Mouse (Mus musculus): Measurements from ENCODE around the gene Lrrc56. TPM values are rescaled to one million over a fixed set of nuclear protein-coding genes. Genes with fewer than 3 reads are reported as not detected.

Gene Lrrc56
- polyA plus RNA-seq (2012; rRNA removed), result 7.1 and 7.4 TPM in 2 replicates

GRCm38 (mm10) chr7:141193948-141194347, at the start of gene Lrrc56, which contains the start of gene Hras:
Gene Lrrc56 (plus strand): TSS chr7:141194157.
Gene Hras (minus strand): TSS chr7:141194005.
- DNase-seq, result peak; percentile 98

DNA sequence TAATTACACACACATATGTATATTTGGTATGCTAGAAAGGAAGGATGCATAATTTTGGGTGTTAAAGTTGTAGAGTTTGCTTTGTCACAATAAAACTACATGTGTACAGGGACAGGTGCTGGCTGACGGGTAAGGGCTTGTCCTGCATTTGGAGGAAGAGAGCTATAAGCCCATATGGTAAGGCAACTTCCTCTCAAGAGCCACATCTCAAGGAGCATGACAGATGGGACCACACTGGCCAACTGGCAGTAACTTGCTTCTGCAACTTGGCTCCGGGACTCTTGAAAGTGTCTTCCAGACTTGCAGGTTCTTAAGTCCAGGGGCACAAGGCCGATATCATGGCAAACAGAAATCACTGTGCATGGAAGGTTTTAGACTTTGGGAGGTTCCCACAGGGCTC, 49.3 kb upstream of the Lrrc56 start:
- Histone ChIP-seq H3K36me3 (ENCODE audit: control insufficient read depth, insufficient read depth, low read length) (no peaks in the 10 kb centered on the region), H3K27ac (ENCODE audit: control insufficient read depth, insufficient read depth, low read length) (no peak overlapping the region), H3K27me3 (ENCODE audit: control insufficient read depth, insufficient read depth, low read length) (no peaks in the 10 kb centered on the region), H3K4me3 (ENCODE audit: control insufficient read depth, insufficient read depth, low read length) (no peak overlapping the region), H3K4me1 (replicated peaks; ENCODE audit: control insufficient read depth, insufficient read depth, low read length) (no peaks in the 10 kb centered on the region)
- no peak for TF ChIP-seq POLR2A (IDR thresholded peaks at IDR 0.05; ENCODE audit: control insufficient read depth, extremely low read depth, insufficient read depth, low read length, poor library complexity)
- TF ChIP-seq CTCF (IDR thresholded peaks at IDR 0.05; ENCODE audit: borderline replicate concordance, control insufficient read depth, extremely low read depth, insufficient read depth, low read length, poor library complexity), result no peak
- 49% methylated on average over 3 of the region's 3 CpGs for WGBS
- no peak for DNase-seq

More at GRCm38 (mm10) chr7:141193948-141194347, at the start of gene Lrrc56, which contains the start of gene Hras:
- TF ChIP-seq POLR2A (IDR thresholded peaks at IDR 0.05; ENCODE audit: control insufficient read depth, extremely low read depth, insufficient read depth, low read length, poor library complexity) (peak; percentile 93), CTCF (IDR thresholded peaks at IDR 0.05; ENCODE audit: borderline replicate concordance, control insufficient read depth, extremely low read depth, insufficient read depth, low read length, poor library complexity) (no peak; the same call in 1 of the 2 replicates)
- H3K4me1 ChIP-seq (replicated peaks; ENCODE audit: control insufficient read depth, insufficient read depth, low read length), result peaks cover 12% of the 10 kb centered on the region
- H3K36me3 ChIP-seq (ENCODE audit: control insufficient read depth, insufficient read depth, low read length), result peaks cover 15% of the 10 kb centered on the region
- WGBS, result 1% methylated on average over 27 of the region's 39 CpGs
- no peaks in the 10 kb centered on the region for H3K27me3 ChIP-seq (ENCODE audit: control insufficient read depth, insufficient read depth, low read length)
- peak within 1 kb of the TSS; percentile 86 for H3K27ac ChIP-seq (ENCODE audit: control insufficient read depth, insufficient read depth, low read length)
- peak within 1 kb of the TSS; percentile 94 for H3K4me3 ChIP-seq (ENCODE audit: control insufficient read depth, insufficient read depth, low read length)

GRCm38 (mm10) chr7:141145403-141145802, 48.6 kb upstream of the Lrrc56 start:
- TF ChIP-seq CTCF (IDR thresholded peaks at IDR 0.05; ENCODE audit: borderline replicate concordance, control insufficient read depth, extremely low read depth, insufficient read depth, low read length, poor library complexity) (no peak), POLR2A (IDR thresholded peaks at IDR 0.05; ENCODE audit: control insufficient read depth, extremely low read depth, insufficient read depth, low read length, poor library complexity) (no peak)
- no peaks in the 10 kb centered on the region for H3K4me1 ChIP-seq (replicated peaks; ENCODE audit: control insufficient read depth, insufficient read depth, low read length)
- no peaks in the 10 kb centered on the region for H3K27me3 ChIP-seq (ENCODE audit: control insufficient read depth, insufficient read depth, low read length)
- H3K27ac ChIP-seq (ENCODE audit: control insufficient read depth, insufficient read depth, low read length), result no peak overlapping the region
- 72% methylated on average over 1 of the region's 1 CpGs for WGBS
- no peak overlapping the region for H3K4me3 ChIP-seq (ENCODE audit: control insufficient read depth, insufficient read depth, low read length)
- H3K36me3 ChIP-seq (ENCODE audit: control insufficient read depth, insufficient read depth, low read length), result no peaks in the 10 kb centered on the region
- no peak for DNase-seq

DNA sequence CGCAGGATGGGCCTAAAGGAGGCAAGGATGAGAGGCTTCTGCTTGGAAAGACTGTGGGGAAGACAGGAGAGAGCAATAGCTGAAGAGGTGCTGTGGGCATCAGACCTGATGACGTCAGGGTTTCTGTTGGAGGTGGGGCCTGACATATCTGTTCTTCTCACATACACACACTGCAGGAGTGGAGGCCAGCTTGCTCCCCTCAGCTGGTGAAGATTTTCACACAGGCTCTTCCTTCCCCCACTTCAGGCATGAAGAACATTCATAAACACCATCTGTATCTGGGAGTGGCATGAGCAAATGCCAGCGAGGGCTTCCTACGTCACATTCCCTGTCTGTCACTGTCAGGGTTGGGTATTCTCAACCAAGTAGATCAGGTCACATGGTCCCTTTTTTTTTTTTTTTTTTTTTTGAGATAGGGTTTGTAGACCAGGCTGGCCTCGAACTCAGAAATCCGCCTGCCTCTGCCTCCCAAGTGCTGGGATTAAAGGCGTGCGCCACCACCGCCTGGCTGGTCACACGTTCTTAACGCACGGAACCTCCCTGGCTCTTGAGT, 47.8 kb upstream of the Lrrc56 start:
- DNase-seq, result no peak
- TF ChIP-seq POLR2A (IDR thresholded peaks at IDR 0.05; ENCODE audit: control insufficient read depth, extremely low read depth, insufficient read depth, low read length, poor library complexity) (no peak), CTCF (IDR thresholded peaks at IDR 0.05; ENCODE audit: borderline replicate concordance, control insufficient read depth, extremely low read depth, insufficient read depth, low read length, poor library complexity) (no peak)
- Histone ChIP-seq H3K27me3 (ENCODE audit: control insufficient read depth, insufficient read depth, low read length) (no peaks in the 10 kb centered on the region), H3K27ac (ENCODE audit: control insufficient read depth, insufficient read depth, low read length) (no peak overlapping the region), H3K36me3 (ENCODE audit: control insufficient read depth, insufficient read depth, low read length) (no peaks in the 10 kb centered on the region), H3K4me1 (replicated peaks; ENCODE audit: control insufficient read depth, insufficient read depth, low read length) (no peaks in the 10 kb centered on the region), H3K4me3 (ENCODE audit: control insufficient read depth, insufficient read depth, low read length) (no peak overlapping the region)
- 97% methylated on average over 12 of the region's 12 CpGs for WGBS

- H3K27me3 ChIP-seq (ENCODE audit: control insufficient read depth, insufficient read depth, low read length), result no peaks in the 10 kb centered on the region
- H3K4me1 ChIP-seq (replicated peaks; ENCODE audit: control insufficient read depth, insufficient read depth, low read length), result no peaks in the 10 kb centered on the region
- H3K4me3 ChIP-seq (ENCODE audit: control insufficient read depth, insufficient read depth, low read length), result no peak overlapping the region
- 96% methylated on average over 6 of the region's 6 CpGs for WGBS
- DNase-seq, result no peak
- TF ChIP-seq POLR2A (IDR thresholded peaks at IDR 0.05; ENCODE audit: control insufficient read depth, extremely low read depth, insufficient read depth, low read length, poor library complexity), result no peak
- no peaks in the 10 kb centered on the region for H3K36me3 ChIP-seq (ENCODE audit: control insufficient read depth, insufficient read depth, low read length)
- no peak overlapping the region for H3K27ac ChIP-seq (ENCODE audit: control insufficient read depth, insufficient read depth, low read length)
These were observed 46.9 kb upstream of the Lrrc56 start for GRCm38 (mm10) chr7:141147044-141147443.

DNA sequence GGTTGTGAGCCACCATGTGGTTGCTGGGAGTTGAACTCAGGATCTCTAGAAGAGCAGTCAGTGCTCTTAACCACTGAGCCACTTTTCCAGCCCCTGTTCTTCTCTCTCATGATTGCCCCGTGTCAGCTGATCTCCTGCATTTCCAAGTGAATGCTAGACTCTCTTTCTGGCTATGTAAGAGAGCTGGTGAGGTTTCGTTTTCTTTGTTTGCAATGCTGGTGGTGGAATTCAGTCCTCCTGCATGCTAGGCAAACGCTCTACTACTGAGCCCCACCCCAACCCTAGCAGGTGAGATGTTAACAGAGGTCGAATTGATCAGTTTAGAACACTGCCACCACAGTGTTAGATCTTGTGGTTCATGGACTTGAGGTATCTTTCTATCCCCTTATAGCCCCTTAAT, 45.3 kb upstream of the Lrrc56 start:
- H3K4me1 ChIP-seq (replicated peaks; ENCODE audit: control insufficient read depth, insufficient read depth, low read length), result no peaks in the 10 kb centered on the region
- H3K27me3 ChIP-seq (ENCODE audit: control insufficient read depth, insufficient read depth, low read length), result no peaks in the 10 kb centered on the region
- no peak overlapping the region for H3K4me3 ChIP-seq (ENCODE audit: control insufficient read depth, insufficient read depth, low read length)
- no peak for TF ChIP-seq POLR2A (IDR thresholded peaks at IDR 0.05; ENCODE audit: control insufficient read depth, extremely low read depth, insufficient read depth, low read length, poor library complexity)
- TF ChIP-seq CTCF (IDR thresholded peaks at IDR 0.05; ENCODE audit: borderline replicate concordance, control insufficient read depth, extremely low read depth, insufficient read depth, low read length, poor library complexity), result no peak
- H3K27ac ChIP-seq (ENCODE audit: control insufficient read depth, insufficient read depth, low read length), result no peak overlapping the region
- 89% methylated on average over 4 of the region's 4 CpGs for WGBS
- H3K36me3 ChIP-seq (ENCODE audit: control insufficient read depth, insufficient read depth, low read length), result no peaks in the 10 kb centered on the region
- DNase-seq, result no peak

- peaks cover 2% of the 10 kb centered on the region for H3K36me3 ChIP-seq (ENCODE audit: control insufficient read depth, insufficient read depth, low read length)
- H3K4me1 ChIP-seq (replicated peaks; ENCODE audit: control insufficient read depth, insufficient read depth, low read length), result no peaks in the 10 kb centered on the region
- no peak overlapping the region for H3K4me3 ChIP-seq (ENCODE audit: control insufficient read depth, insufficient read depth, low read length)
- no peak for DNase-seq
- no peak overlapping the region for H3K27ac ChIP-seq (ENCODE audit: control insufficient read depth, insufficient read depth, low read length)
- TF ChIP-seq CTCF (IDR thresholded peaks at IDR 0.05; ENCODE audit: borderline replicate concordance, control insufficient read depth, extremely low read depth, insufficient read depth, low read length, poor library complexity) (no peak), POLR2A (IDR thresholded peaks at IDR 0.05; ENCODE audit: control insufficient read depth, extremely low read depth, insufficient read depth, low read length, poor library complexity) (no peak)
- 92% methylated on average over 9 of the region's 9 CpGs for WGBS
- no peaks in the 10 kb centered on the region for H3K27me3 ChIP-seq (ENCODE audit: control insufficient read depth, insufficient read depth, low read length)
These were observed 38.6 kb upstream of the Lrrc56 start for GRCm38 (mm10) chr7:141155362-141155761.

All from thymus, adult 2 months (tissue).